Mouse (Mus musculus) embryonic stem cell, embryonic (primary cell): ENCODE measurements around the gene Rbsn.

Experiments
- CTCF ChIA-PET, 4 experiments: fragments of 300-600 bp in 2 of 4; fragments of 350-600 bp in 2 of 4; sonication (Branson Sonifier 250); formaldehyde crosslinking; loops; one replicate each; lab custom pipeline; 2022; ENCODE audit warnings: inconsistent platforms in 2 of 4; lab: Charles Lee
- POLR2A ChIA-PET, 4 experiments: fragments of 300-600 bp in 2 of 4; fragments of 350-600 bp in 2 of 4; sonication (Branson Sonifier 250); formaldehyde crosslinking; loops; one replicate each; lab custom pipeline; 2022; ENCODE audit warnings: antibody characterized with exemption in 4 of 4, inconsistent platforms in 1 of 4; lab: Charles Lee

Gene Rbsn

DNA sequence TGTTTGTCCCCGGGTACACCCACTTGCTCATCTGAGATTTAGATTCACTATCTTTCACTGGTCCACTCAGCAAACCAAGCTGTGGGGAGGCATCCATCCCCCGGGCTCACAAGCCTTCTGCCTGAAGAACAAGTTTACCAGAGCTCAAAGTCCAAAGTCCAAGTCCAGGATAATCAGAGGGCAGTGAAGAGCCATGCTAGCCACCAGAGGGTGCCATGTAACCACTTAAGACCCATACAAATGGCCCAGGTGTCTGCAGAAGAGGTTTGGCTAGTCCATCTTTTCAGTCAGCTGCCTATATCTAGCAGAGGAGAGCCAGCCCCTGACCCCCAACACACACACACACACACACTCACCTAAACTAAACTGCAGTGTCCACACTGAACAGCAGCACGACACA, 4.7 kb upstream of the Rbsn start:
- ChIA-PET POLR2A (interaction anchor here (0.5 to 2.5 kb wide), 9 partner anchors 21 to 524 kb away, joined by 3 to 12 read pairs (median 5); no protein-coding TSS in a partner anchor), CTCF (interaction anchor here (0.5 to 7.1 kb wide), 50 partner anchors 8 to 540 kb away, joined by 3 to 97 read pairs (median 4); no protein-coding TSS in a partner anchor)

DNA sequence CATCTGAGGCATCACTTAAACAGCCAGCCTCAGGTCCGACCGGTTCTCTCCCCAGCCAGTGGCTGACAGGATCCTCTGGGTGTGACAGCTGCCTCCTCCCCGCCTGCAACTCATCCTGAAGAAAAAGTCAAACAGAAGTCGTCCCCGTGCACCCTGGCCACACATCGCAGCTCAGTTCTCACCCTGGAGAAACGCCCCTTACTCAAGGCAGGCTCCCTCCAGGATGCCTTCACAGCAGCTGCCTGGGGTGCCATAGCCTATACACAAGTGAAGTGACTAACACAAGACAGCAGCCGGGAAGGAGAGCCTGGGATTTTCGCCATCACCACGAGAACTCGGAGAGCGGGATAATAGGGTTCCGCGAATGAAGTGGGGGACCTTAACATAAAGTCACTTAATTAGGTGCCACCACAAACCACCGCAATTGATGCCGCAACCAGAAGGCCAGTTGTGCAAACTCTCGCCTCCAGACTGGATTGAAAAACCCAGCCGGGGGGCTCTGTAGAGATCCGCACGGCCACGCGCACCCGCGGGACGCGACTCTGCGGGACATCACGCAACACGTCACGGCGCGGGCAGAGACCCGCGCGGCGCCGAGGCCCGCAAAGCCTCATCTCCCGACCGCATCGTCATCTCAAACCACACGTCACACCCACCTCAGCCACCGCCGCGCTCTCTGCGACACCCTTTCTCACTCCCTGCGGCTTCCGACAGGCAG, 511 bp downstream of the Rbsn start:
- POLR2A ChIA-PET: interaction anchor here in 2 of 4 experiments (0.6 to 1.4 kb wide), 3 partner anchors 14 to 33 kb away, joined by 3 to 4 read pairs (median 3); no protein-coding TSS in a partner anchor
- CTCF ChIA-PET: no interaction called here

DNA sequence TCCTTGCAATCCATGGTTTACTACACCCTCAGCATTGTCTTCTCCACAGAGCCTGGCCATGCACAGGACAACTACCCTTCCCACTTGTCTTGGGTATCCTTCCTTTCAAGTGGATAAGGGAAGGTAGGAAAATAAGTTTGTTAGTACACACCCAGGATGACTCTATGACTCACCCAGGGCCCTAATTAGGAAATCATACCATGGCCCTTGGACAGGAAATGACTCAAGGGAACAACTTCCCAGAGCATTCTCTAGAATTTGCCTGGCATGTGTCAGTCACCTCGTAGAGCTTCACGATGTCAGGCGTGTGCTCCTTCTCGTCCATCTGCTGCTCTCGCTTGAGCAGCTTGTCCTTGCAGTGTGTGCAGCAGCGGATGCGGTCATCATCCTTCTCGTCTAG, 15.3 kb downstream of the Rbsn start:
- POLR2A ChIA-PET: interaction anchor here in 2 of 4 experiments (0.6 to 1.6 kb wide), 3 partner anchors 9 to 15 kb away, joined by 3 to 6 read pairs (median 3); no protein-coding TSS in a partner anchor
- CTCF ChIA-PET: no interaction called here

DNA sequence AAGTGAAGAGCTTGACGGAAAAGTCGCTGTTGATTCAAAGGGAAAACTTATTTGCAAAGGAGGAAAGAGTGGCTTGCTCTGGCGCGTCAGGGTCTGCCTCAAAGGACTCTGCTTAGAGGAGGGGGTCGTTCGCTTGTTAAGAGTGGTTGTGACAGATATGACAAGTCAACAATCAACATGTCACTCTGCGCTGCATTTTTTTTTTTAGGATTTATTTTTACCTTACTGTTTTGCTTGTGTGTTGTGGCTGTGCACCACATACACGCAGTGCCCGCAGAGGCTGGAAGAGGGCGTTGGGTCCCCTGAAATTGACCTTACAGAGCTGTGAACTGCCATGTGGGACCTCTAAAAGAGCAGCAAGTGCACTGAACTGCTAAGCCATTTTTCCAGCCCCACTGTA, 30.5 kb downstream of the Rbsn start:
- CTCF ChIA-PET: interaction anchor here in 2 of 4 experiments (0.6 kb wide), 2 partner anchors 85 to 1076 kb away, joined by 3 read pairs; no protein-coding TSS in a partner anchor
- POLR2A ChIA-PET: interaction anchor here in 2 of 4 experiments (0.6 to 1.3 kb wide), 5 partner anchors 9 to 85 kb away, joined by 3 read pairs; no protein-coding TSS in a partner anchor

DNA sequence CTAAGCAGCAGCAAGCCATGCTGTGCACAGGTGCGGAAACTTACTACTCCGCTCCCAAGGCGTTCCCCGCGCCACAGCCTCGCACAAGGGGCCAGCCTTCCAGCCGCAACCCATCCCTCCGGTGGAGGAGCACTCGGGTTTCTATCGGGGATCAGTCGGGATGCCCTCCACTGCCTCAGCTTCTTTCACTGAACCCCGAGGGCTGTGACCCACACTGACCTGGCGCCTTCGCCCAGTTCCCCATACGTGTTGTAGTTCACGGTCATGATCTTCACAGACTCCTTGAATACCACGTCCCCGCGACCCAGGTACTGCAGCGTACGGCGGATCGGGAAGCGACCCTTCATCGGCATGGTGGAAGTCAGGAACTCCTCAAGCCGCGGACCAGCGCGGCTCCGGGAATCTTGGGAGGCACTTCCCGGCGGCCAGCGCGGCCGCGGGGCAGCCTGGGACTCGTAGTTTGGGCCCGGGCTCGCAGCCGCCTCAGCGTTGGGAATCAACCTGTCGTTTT, 31.0 kb downstream of the Rbsn start, which contains the start of gene Mrps25:
Gene Mrps25, minus strand, starts transcription at position 413 of the 511 bp plus-strand sequence.
- CTCF ChIA-PET: interaction anchor here in 1 of 4 experiments (0.6 kb wide), 1 partner anchor 1076 kb away, joined by 3 read pairs; no protein-coding TSS in a partner anchor
- POLR2A ChIA-PET: interaction anchor here in 1 of 4 experiments (0.6 to 1.3 kb wide), 3 partner anchors 9 to 45 kb away, joined by 3 read pairs; no protein-coding TSS in a partner anchor

DNA sequence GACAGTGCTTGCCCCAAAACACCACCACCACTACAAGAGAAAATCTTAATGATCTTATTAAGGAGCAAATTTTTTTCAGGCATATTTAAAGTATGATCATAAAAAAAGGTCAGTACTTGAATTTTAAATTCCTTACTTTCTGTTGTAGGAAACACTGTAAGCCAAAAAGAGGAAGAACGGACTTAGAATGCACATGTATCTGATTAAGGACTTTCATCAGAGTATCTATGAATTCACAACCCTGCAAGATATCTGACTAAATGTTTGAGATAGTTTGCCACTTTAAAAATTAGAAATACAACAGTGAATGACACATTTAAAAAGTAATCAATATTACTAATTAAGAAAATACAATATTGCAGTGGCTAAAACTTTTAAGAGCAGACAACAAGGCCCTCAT, 38.3 kb downstream of the Rbsn start:
- ChIA-PET POLR2A (interaction anchor here in 2 of 4 experiments (1.0 to 1.4 kb wide), 3 partner anchors 23 to 87 kb away, joined by 3 to 6 read pairs (median 3); no protein-coding TSS in a partner anchor), CTCF (no interaction called here)

DNA sequence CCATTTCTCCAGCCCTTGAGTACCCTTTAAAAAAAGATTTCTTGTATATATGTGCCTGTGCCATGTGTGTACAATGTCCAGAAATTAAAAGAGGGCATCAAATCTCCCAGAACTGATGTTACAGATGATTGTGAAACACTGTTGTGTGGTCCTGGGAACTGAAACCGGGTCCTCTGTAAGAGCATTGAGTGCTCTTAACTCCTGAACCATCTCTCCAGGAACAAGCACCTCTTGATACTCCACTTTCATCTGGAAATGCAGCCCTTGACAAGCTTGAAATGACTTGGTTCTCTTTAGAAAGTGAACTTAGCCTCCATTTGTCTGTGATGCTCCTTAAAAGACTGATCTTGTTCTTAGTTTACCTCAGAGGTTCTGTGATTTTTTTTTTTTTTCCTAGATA, 52.0 kb downstream of the Rbsn start:
- ChIA-PET CTCF (interaction anchor here in 1 of 4 experiments (0.5 kb wide), 1 partner anchor 222 kb away, joined by 5 read pairs; no protein-coding TSS in a partner anchor), POLR2A (interaction anchor here in 1 of 4 experiments (0.8 to 1.5 kb wide), 5 partner anchors 8 to 17 kb away, joined by 3 to 6 read pairs (median 3); no protein-coding TSS in a partner anchor)

DNA sequence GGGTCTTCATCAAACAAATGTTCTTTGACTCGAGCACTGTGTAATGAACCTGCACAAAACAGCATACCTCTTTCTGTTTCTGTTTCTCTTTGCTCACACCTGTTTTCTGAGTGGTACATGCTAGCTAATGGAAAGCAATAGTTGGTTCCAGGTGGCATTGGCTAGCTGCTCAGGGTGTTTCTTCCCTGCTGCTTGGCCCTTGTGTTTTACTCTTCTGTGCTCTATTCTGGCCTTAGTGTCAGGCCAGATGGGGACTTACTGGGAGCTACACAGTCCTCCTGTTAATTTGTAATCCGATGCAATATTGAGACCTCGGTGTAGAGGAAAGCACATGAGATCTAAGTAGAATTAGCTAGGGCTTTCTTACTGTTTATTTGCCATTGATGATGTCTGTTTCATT, 55.9 kb downstream of the Rbsn start:
- POLR2A ChIA-PET: interaction anchor here in 1 of 4 experiments (1.2 kb wide), 1 partner anchor 12 kb away, joined by 4 read pairs; no protein-coding TSS in a partner anchor

DNA sequence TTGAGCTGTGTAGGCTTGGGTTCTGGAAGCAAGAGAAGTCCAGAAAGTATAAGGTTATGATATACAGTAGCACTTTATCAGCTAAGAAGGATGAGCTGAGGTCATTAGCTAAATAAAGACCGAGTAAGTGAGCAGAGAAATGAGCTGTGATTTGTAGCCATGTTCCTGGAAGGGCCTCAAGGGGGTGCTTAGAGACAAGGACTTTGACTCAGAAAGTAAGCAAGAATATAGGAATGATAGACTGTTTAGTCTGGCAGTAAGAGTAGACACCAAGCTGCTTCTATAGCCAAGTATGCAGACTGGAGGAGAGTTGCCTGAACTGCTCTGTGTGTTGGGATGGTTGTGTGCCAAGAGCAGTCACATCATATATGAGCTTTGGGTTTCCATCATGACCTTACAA, 61.0 kb downstream of the Rbsn start:
- POLR2A ChIA-PET: interaction anchor here in 2 of 4 experiments (0.7 to 1.6 kb wide), 7 partner anchors 10 to 396 kb away, joined by 3 to 6 read pairs (median 3); no protein-coding TSS in a partner anchor

More for the DNA sequence above, 55.9 kb downstream of the Rbsn start:
- CTCF ChIA-PET: no interaction called here

DNA sequence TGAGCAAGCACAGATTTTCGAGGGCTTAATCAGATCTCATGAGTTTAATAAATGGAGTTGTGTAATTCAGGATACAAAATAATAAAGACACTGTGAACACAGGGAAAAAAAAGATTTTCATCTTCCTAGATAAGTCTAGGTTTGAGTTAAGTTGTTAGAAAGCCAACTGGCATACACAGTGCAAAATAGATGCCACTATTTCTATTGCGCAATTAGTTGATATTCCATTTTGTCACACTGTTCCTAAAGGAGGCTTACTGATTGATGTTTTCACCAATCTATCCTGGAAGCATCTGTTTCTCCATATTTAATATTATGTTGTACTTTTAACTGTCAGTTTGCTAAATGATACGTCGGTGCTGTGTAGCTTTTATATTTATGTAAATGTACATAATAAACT, 68.8 kb downstream of the Rbsn start:
- CTCF ChIA-PET: no interaction called here
- POLR2A ChIA-PET: no interaction called here

More for the DNA sequence above, 61.0 kb downstream of the Rbsn start:
- CTCF ChIA-PET: interaction anchor here in 3 of 4 experiments (0.5 to 1.0 kb wide), 3 partner anchors 65 to 574 kb away, joined by 3 to 4 read pairs (median 4); no protein-coding TSS in a partner anchor
